Mouse (Mus musculus) thymus, postnatal 0 days (tissue): ENCODE results near the gene Zfp697. TPM values are rescaled to one million over a fixed set of nuclear protein-coding genes. Genes with fewer than 3 reads are reported as not detected.
"Not testable (repeated sequence)": the region's sequence is repeated elsewhere in the genome, so short reads cannot be mapped to it uniquely, and the experiment has no call there.

Source experiments
- DNase-seq: peaks from one replicate; pipeline ENCODE4 v3.0.0-alpha.2; 2015; ENCODE audit warnings: low spot score
- polyA plus RNA-seq: library from polyadenylated mRNA; unstranded; fragments of >200 nt; fragmentation: Nextera tagmentation; extraction: Ambion mirVana; gene quantifications from 2 replicates; pipeline ENCODE4 v1.2.1, GENCODE M21; 2015

Gene Zfp697
- polyA plus RNA-seq, 1 experiment from 2014 or later = 1.3 TPM

GRCm38 (mm10) chr3:98497401-98497800 is 115.1 kb downstream of the Zfp697 start:
- not testable (repeated sequence) for DNase-seq

- DNase-seq = not testable (repeated sequence)
These were observed 125.0 kb downstream of the Zfp697 start for GRCm38 (mm10) chr3:98507229-98507628.

GRCm38 (mm10) chr3:98510414-98510813 is 128.2 kb downstream of the Zfp697 start, which contains the start of gene Hsd3b4:
Gene Hsd3b4, minus strand, starts transcription at chr3:98510514.
- not testable (repeated sequence) for DNase-seq

- not testable (repeated sequence) for DNase-seq
These were observed 140.5 kb downstream of the Zfp697 start for GRCm38 (mm10) chr3:98522779-98523178.

GRCm38 (mm10) chr3:98524552-98524951 is 142.3 kb downstream of the Zfp697 start:
- not testable (repeated sequence) for DNase-seq

GRCm38 (mm10) chr3:98524978-98525377 is 142.7 kb downstream of the Zfp697 start:
- DNase-seq = not testable (repeated sequence)

GRCm38 (mm10) chr3:98547641-98548040 is 165.4 kb downstream of the Zfp697 start:
- DNase-seq = not testable (repeated sequence)

- DNase-seq = not testable (repeated sequence)
These were observed 166.2 kb downstream of the Zfp697 start for GRCm38 (mm10) chr3:98548495-98548894.

GRCm38 (mm10) chr3:98550215-98550614 is 168.0 kb downstream of the Zfp697 start:
- DNase-seq = not testable (repeated sequence)

- DNase-seq = not testable (repeated sequence)
These were observed 168.6 kb downstream of the Zfp697 start for GRCm38 (mm10) chr3:98550832-98551231.

- not testable (repeated sequence) for DNase-seq
These were observed 178.4 kb downstream of the Zfp697 start for GRCm38 (mm10) chr3:98560711-98561110.

GRCm38 (mm10) chr3:98563831-98564230 is 181.6 kb downstream of the Zfp697 start:
- not testable (repeated sequence) for DNase-seq

- DNase-seq = not testable (repeated sequence)
These were observed 182.6 kb downstream of the Zfp697 start for GRCm38 (mm10) chr3:98564894-98565293.

GRCm38 (mm10) chr3:98567717-98568116 is 185.5 kb downstream of the Zfp697 start:
- not testable (repeated sequence) for DNase-seq

GRCm38 (mm10) chr3:98581024-98581423 is 198.8 kb downstream of the Zfp697 start:
- DNase-seq = not testable (repeated sequence)

GRCm38 (mm10) chr3:98582202-98582601 is 199.9 kb downstream of the Zfp697 start:
- not testable (repeated sequence) for DNase-seq

GRCm38 (mm10) chr3:98582622-98583021 is 200.4 kb downstream of the Zfp697 start:
- DNase-seq = not testable (repeated sequence)

GRCm38 (mm10) chr3:98587721-98588120 is 205.5 kb downstream of the Zfp697 start:
- no peak for DNase-seq

GRCm38 (mm10) chr3:98588707-98589106 is 206.4 kb downstream of the Zfp697 start, which contains the start of gene Gm10681:
Gene Gm10681, minus strand, starts transcription at chr3:98588807.
- no peak for DNase-seq

- DNase-seq = not testable (repeated sequence)
These were observed 231.3 kb downstream of the Zfp697 start for GRCm38 (mm10) chr3:98613540-98613939.

GRCm38 (mm10) chr3:98613963-98614362 is 231.7 kb downstream of the Zfp697 start:
- no peak for DNase-seq

GRCm38 (mm10) chr3:98614406-98614927 is 232.2 kb downstream of the Zfp697 start:
- not testable (repeated sequence) for DNase-seq

- DNase-seq = not testable (repeated sequence)
These were observed 234.0 kb downstream of the Zfp697 start for GRCm38 (mm10) chr3:98616244-98616643.
